Mouse (Mus musculus): ENCODE results near the gene Ptprc. TPM values are rescaled to one million over a fixed set of nuclear protein-coding genes. Genes with fewer than 3 reads are reported as not detected.

Gene Ptprc
- polyA plus RNA-seq (2017; shearing (Covaris generic)) = 1,000 to 10,000 TPM; 1,133 to 1,303 TPM

DNA sequence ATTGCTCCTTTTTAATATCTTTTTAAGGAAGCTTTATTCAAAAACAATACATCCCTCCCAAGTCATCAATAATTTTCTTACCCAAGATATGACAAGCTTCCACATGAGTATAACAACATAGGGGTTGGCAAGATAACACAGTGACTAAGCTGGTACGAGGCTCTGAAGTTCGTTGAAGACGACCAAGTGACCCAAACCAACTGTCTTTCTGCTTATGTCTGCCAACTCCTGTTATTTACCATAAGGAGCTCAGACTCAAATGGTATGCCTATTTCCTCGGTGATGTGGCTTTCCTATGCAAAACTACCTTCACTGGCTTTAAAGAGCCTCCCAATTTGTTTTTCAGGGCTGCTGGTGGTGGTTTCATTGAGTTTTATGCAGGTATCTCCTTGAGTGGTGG, at the start of gene Ptprc:
Gene Ptprc (minus strand): TSS at position 215 of the 400 bp plus-strand sequence.
- ATAC-seq = peak; percentile 13

DNA sequence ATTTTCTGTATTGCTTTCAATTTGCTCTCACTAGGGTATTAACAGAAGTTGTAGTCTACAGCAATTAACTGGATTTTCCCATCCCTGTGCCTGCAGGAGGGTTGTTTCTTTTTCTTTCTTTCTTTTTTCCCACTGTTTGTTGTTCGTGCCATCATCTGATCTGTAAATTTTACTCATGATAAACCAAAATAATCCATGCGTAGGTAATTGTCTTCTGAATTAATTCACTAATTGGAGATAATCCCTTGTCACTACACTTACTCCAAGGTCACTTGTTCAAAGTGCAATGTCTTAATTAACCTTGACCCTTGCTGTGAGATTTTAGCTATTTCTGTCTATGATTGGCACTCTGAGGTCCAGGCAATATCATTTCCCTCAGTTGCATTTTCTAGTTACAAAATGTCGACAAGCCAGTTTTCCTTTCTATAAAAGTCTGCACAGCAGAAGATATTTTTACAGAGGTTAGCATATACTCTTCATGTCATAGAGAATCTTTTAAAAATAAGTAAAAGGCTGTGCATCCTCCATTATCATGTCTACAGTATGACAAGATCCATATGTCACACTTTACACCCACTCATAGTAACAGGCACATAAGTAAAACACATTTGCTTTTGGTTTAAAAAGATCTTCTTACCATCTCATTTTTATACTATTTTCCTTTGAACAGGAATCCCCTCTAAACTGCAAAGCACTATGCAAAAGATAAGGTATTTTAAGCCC, 39.4 kb upstream of the Ptprc start:
- ATAC-seq = no peak

GRCm38 (mm10) chr1:138210387-138211024, 35.0 kb upstream of the Ptprc start:
- no peak for ATAC-seq

DNA sequence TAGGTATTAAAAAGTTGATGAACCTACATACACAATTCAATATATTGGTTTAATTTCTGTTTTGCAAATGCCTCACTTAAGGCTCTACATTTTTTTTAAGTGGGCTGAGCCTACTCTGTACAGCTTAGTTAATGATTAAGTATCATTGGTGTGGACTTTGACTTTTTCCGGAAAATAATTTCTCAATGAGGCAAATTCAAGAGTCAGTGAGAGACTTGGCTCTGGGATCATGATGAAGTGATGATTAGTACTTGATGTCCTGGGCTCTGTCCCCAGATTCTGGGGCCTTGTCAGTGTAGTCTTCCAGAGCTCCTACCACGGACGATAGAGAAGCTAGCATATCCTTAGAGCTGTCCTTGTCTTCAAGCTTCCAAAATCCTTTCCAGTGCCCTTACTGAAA, 34.2 kb upstream of the Ptprc start:
- no peak for ATAC-seq

DNA sequence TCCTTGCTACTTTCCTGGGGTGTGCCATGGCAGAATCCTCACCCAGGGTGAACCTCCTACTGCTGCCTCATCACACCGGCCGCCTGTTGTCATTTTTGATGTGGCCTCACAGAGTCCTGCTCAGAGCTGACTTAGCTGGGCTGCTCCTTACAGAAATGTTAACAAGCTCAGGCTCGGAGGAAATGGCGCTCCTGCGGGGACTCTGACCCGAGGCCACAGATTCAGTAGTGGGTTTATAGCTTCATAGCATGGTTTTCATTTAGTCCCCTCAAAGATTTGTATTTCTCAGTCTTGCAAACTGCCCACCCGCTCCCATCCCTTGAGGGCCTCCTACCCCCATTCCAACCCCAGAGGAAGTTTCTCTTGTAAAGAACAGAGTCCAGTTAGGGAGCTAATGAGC, 30.5 kb upstream of the Ptprc start:
- no peak for ATAC-seq

DNA sequence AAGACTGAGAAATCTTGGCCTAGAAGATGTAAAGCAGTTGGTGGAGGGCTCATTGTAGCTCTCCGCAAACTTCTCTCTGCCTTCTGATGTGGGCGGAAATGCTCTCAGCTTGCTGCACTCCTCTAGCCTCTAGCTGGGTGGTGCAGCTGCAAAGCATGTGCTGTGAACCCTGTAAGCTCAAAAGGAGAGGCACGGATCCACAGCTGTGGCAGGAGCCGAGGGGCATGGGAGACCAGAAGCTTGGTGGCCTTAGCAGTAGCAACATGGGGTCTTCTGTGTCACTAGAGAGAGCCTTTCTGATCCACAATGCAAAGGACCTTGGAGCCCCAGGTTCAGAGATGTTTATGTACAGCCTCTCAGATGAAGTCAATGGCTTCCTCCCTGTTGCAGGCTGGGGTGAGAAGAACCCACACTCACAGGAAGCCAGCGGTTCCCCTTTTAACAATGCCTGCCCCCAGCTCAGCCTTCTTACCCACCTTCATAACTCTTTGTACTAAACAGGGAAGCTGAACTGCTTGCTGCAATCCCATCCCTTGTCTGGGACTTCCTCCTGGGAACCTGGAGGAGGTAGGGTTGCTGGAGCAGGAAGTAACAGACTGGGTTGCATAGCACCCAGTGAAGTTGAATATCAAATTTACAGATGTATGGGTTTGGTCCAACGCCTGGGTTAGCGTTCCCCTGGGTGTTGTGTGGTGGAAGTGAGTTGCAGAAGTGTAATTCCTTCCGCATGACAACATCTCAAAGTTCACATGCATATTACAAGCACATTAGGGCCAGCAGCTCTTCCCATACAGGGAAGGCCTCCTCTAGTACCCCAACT, 16.4 kb upstream of the Ptprc start:
- peak; percentile 84 for ATAC-seq

DNA sequence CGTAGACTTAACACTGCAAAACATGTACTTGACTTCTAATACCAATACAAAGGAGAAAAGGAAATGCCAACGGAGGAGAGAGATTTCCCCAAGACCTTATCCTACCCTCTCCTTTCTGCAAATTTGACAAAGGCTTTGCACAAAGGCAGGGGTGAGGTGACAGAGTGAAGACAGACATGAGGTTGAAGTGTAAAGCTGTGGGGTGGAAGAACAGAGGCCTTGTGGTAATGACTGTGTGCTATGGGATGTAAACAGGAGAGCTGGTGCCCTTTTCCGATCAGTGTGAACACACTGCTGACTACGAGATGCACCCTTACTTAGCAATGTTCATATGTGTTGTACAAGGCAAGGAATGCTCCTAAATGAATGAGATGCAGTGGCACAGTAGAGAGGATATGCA, 12.6 kb upstream of the Ptprc start:
- ATAC-seq = no peak

DNA sequence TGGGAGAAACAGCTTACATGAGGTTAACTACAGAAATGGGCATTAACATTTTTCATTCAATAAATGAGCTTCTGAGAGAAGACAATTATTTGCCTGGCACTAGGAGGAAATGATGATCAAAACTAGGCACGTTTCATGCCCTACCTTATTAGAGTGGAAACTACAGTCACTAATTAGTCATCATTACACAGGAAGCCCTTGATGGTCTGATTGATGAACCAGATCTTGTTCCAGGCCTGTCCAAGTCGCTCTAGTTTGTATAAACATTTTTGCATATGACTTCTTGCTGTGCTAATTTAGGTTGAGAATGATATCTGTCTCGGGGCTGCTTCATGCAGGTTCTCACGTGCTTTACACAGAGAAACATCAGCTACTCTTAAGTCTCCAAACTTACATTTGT, 10.4 kb upstream of the Ptprc start:
- ATAC-seq = peak; percentile 88

GRCm38 (mm10) chr1:138180081-138180480, 4.6 kb upstream of the Ptprc start:
- ATAC-seq = no peak

- ATAC-seq = peak; percentile 64
These were observed 609 bp downstream of the Ptprc start for GRCm38 (mm10) chr1:138174705-138175492.

- peak; percentile 11 for ATAC-seq
These were observed 1.4 kb downstream of the Ptprc start for GRCm38 (mm10) chr1:138174143-138174542.

DNA sequence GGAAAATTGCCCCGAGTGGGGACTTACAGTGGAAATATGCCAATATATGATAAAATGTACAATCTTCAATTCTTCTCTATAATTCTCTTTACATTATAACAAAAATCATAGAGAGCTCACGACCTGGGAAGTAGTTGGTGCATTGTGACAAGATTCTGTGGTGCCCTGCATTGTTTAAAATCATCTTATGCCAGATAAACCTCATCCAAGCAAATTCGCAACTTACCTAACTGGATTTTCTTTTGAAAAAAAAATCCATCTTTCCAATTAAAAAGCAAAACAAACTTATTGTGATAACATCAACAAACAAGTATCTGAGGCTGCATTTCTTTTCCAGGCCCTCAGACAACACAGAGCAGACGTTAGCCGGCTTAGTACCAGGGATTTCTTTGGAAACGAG, 1.8 kb downstream of the Ptprc start:
- no peak for ATAC-seq

DNA sequence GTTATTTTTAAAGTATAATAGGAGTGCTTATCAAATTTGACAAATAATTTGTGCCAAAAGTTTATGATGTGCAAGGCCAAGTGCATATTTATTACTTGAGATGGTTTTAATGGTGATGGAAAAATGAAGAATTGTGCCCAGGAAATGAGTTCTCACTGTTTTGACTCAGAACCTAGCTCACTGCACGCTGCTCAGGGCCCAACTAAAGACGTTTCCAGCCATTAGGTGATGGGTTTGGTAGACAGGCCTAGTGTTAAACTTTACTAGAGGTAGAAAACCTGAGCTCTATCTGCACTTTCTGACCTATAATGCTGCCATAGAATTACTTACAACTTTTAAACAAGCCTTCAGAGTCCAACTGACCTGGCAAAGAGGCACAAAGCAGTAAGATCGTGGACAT, 3.0 kb downstream of the Ptprc start:
- peak; percentile 29 for ATAC-seq

GRCm38 (mm10) chr1:138172096-138172495, 3.4 kb downstream of the Ptprc start:
- peak; percentile 21 for ATAC-seq

GRCm38 (mm10) chr1:138166233-138166771, 9.2 kb downstream of the Ptprc start:
- peak; percentile 31 for ATAC-seq

DNA sequence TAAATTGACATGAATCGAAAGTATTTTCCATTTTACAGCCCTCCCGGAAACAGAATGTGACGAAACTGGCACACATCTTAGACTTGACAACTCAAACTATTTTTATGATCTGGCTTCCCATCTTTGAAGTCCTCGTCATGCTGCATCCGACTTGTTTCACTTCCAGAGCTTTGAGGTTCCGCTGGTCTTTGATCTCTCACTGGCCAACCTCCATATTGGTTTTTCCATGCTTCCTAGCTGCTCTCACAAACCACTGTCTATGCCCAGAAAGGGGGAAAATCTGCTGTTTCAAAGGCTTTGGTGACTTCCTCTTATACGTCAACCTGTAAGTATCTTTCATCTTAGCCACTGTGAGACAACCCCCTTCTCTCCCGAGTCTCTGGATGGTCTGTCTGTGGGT, 12.9 kb downstream of the Ptprc start:
- ATAC-seq = peak; percentile 68

DNA sequence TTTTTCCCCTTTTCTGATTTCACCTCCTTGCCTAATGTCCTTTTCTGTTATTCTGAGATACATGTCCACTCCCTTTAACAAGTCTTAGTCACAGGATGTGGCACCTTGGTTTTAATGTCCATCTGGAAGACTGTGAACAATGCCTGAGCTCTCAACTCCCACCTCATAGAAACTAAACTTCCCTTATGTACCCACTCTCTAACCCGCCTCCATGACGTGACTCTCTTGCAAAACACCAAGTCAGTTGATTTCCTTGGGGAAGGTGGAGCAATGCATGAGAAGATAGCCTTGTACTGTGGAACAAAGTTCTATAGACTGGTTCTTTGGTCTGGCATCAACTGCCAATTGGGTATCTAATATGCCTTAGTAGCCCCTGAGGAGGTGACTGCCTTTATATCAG, 16.6 kb downstream of the Ptprc start:
- peak; percentile 12 for ATAC-seq

DNA sequence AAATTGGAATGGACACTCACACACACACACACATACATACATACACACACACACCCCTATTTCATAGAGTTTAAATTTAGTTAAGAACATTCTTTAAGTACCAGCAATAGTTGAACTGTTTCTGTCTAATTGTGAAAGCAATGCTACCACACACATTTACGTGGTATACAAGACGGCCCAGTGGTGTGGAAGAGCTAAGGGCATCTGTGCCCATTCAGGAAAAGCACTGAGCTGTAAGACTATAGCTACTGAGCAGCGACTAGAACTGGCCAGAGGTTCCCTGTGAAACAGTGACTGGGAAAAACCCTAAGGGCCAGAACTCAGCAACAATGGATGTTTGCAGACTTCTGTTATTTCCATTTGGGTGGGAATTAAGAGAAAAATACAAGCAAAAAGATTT, 17.3 kb downstream of the Ptprc start:
- ATAC-seq = no peak

DNA sequence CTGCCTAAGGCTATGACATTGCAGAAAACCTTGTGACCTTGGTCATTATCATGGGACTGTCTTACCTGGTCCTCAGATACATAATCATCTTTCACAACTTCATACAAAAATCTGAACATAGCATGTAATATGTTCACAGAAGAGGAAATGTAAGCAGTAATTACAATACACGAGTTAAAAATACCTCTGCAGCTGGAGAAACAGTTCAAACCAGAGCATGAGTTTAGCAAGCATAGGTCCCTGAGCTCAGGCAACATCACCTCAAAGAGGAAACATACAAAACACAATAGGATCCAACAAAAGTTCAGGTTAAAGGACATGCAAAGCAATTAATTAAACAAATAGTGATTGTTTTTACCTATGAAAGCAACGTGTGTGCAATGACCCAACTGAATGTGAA, 17.8 kb downstream of the Ptprc start:
- no peak for ATAC-seq

GRCm38 (mm10) chr1:138157008-138157407, 18.5 kb downstream of the Ptprc start:
- ATAC-seq = peak; percentile 55

- no peak for ATAC-seq
These were observed 21.2 kb downstream of the Ptprc start for GRCm38 (mm10) chr1:138154185-138154785.

DNA sequence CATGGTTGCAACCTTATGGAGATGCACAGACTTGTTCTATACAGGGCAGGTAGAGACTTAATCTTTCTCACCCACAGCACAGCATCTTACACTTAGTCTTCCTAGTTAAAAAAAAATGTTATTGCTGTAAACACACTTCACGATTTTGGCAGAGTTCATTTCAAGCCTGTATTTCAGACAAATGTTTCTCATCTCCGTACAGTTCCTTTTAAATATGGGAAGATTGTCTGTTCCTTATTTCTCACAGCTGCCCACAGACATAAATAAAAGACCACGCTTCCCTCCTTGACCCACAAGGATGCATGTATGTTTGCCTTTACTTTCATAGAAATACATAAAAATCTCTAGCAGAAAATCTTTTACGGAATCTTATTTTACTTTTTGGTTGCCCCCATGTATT, 22.4 kb downstream of the Ptprc start:
- ATAC-seq = no peak

Data from activated CD4-positive, CD25-positive, alpha-beta regulatory T cell, adult 4 months (primary cell).